Mouse (Mus musculus): Measurements from ENCODE around the gene Clasrp. TPM values are rescaled to one million over a fixed set of nuclear protein-coding genes. Genes with fewer than 3 reads are reported as not detected.

Gene Clasrp
- polyA plus RNA-seq, 1 experiment: 240 TPM

DNA sequence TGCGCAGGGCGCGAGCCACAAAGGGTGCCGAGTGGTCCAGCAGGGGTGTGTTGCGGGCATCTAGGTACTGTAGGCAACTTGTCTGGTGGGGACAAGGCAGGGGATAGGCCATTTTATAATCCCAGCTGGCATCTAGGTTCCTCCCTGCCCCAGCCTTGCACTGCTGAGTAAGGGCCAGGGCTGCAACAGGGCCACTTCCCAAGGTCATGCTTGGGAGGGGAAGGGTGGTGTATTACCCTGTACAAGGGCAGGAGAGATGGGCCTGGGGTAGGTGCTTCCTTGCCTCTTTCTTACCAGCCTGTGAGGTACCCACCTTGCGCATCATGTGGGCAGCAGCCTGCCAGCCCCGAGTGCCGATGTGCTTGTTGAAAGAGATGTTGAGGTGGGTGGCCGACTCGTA is 69.6 kb downstream of the Clasrp start:
- no peaks in the 10 kb centered on the region for H3K27me3 ChIP-seq (ENCODE audit: control insufficient read depth, insufficient read depth, low read length)
- H3K27ac ChIP-seq (ENCODE audit: control insufficient read depth, insufficient read depth, low read length): no peak overlapping the region
- 97% methylated on average over 10 of the region's 10 CpGs for WGBS
- H3K4me3 ChIP-seq (ENCODE audit: control insufficient read depth, insufficient read depth, low read length): no peak overlapping the region
- no peak for TF ChIP-seq CTCF (IDR thresholded peaks at IDR 0.05; ENCODE audit: borderline replicate concordance, control insufficient read depth, extremely low read depth, insufficient read depth, low read length, poor library complexity)
- TF ChIP-seq POLR2A (IDR thresholded peaks at IDR 0.05; ENCODE audit: control insufficient read depth, extremely low read depth, insufficient read depth, low read length, poor library complexity): no peak
- H3K4me1 ChIP-seq (replicated peaks; ENCODE audit: control insufficient read depth, insufficient read depth, low read length): peaks cover 3% of the 10 kb centered on the region
- DNase-seq: no peak
- H3K36me3 ChIP-seq (ENCODE audit: control insufficient read depth, insufficient read depth, low read length): peaks cover 23% of the 10 kb centered on the region

DNA sequence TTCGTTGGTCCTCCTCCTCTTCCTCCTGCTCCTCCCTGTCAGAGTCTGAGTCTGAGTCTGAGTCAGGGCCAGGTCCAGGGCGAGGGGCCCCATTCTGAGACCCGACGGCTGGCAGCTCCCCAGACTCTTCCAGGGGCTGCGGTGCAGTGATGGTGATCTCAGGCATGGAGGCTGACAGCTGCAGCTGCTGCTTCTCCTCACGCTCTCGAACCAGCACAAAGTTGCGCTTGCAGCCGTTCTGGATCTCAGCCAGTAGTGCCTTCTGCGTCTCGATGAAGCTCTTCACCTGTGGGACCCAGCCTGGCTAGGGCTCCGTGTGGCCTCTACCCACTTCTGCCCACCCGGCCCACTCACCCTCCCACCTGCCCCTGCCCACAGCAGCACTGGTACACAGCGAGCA is 72.0 kb downstream of the Clasrp start:
- TF ChIP-seq POLR2A (IDR thresholded peaks at IDR 0.05; ENCODE audit: control insufficient read depth, extremely low read depth, insufficient read depth, low read length, poor library complexity): no peak
- no peak overlapping the region for H3K4me3 ChIP-seq (ENCODE audit: control insufficient read depth, insufficient read depth, low read length)
- H3K27ac ChIP-seq (ENCODE audit: control insufficient read depth, insufficient read depth, low read length): no peak overlapping the region
- no peaks in the 10 kb centered on the region for H3K27me3 ChIP-seq (ENCODE audit: control insufficient read depth, insufficient read depth, low read length)
- peaks cover 23% of the 10 kb centered on the region for H3K36me3 ChIP-seq (ENCODE audit: control insufficient read depth, insufficient read depth, low read length)
- WGBS: 98% methylated on average over 14 of the region's 14 CpGs
- no peaks in the 10 kb centered on the region for H3K4me1 ChIP-seq (replicated peaks; ENCODE audit: control insufficient read depth, insufficient read depth, low read length)
- DNase-seq: no peak

DNA sequence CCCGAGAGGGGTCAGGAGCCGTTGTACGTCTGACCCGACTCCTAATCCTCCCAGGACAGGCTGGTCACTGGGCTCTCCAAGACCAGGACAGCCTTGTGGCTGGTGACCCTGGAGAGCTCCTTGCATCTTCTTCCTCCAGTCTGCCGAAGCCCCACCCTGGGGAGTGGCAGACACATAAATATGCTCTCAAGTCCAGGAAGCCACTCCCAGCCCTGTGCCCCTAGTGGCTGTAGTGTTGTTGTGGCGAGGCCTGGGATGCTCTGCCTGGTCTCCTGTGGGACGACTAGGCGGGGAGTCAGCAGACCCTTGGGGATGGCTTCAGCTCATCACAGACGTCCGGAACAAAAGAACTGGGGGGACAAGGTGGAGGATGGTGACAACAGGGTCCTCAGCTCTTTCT is 73.2 kb downstream of the Clasrp start:
- TF ChIP-seq POLR2A (IDR thresholded peaks at IDR 0.05; ENCODE audit: control insufficient read depth, extremely low read depth, insufficient read depth, low read length, poor library complexity) (no peak), CTCF (IDR thresholded peaks at IDR 0.05; ENCODE audit: borderline replicate concordance, control insufficient read depth, extremely low read depth, insufficient read depth, low read length, poor library complexity) (no peak)
- Histone ChIP-seq H3K4me1 (replicated peaks; ENCODE audit: control insufficient read depth, insufficient read depth, low read length) (no peaks in the 10 kb centered on the region), H3K4me3 (ENCODE audit: control insufficient read depth, insufficient read depth, low read length) (no peak overlapping the region), H3K27me3 (ENCODE audit: control insufficient read depth, insufficient read depth, low read length) (no peaks in the 10 kb centered on the region), H3K27ac (ENCODE audit: control insufficient read depth, insufficient read depth, low read length) (no peak overlapping the region), H3K36me3 (ENCODE audit: control insufficient read depth, insufficient read depth, low read length) (peaks cover 23% of the 10 kb centered on the region)
- 93% methylated on average over 10 of the region's 10 CpGs for WGBS
- DNase-seq: no peak

Other genes starting within 250 kb of the Clasrp start
- 7.5 and 8.0 TPM in 2 replicates for gene Cd3eap, start 245.0 kb downstream of the Clasrp start, polyA plus RNA-seq (2012; rRNA removed)
- gene Ppp1r13l, start 244.7 kb downstream of the Clasrp start, polyA plus RNA-seq (2012; rRNA removed): 13.6 and 14.2 TPM in 2 replicates
- gene Ercc2, start 222.5 kb downstream of the Clasrp start, polyA plus RNA-seq (2012; rRNA removed): 134 and 137 TPM in 2 replicates
- gene Klc3, start 200.4 kb downstream of the Clasrp start, polyA plus RNA-seq (2012; rRNA removed): 73.1 and 87.0 TPM in 2 replicates
- gene Ckm, start 199.7 kb downstream of the Clasrp start, polyA plus RNA-seq (2012; rRNA removed): 19.3 and 332 TPM in 2 replicates
- 36.3 and 48.8 TPM in 2 replicates for gene Mark4, start 145.7 kb downstream of the Clasrp start, polyA plus RNA-seq (2012; rRNA removed)
- gene Exoc3l2, start 141.2 kb downstream of the Clasrp start, polyA plus RNA-seq (2012; rRNA removed): 0.94 and 1.0 TPM in 2 replicates
- 13.2 and 15.5 TPM in 2 replicates for gene Bloc1s3, start 96.1 kb downstream of the Clasrp start, polyA plus RNA-seq (2012; rRNA removed)
- 86.7 and 90.2 TPM in 2 replicates for gene Trappc6a, start 96.1 kb downstream of the Clasrp start, polyA plus RNA-seq (2012; rRNA removed)
- 1.1 and 1.2 TPM in 2 replicates for gene Nkpd1, start 86.6 kb downstream of the Clasrp start, polyA plus RNA-seq (2012; rRNA removed)
- gene Ppp1r37, start 41.4 kb downstream of the Clasrp start, polyA plus RNA-seq (2012; rRNA removed): 130 and 137 TPM in 2 replicates
- 4.5 and 4.7 TPM in 2 replicates for gene Zfp296, start 27.2 kb downstream of the Clasrp start, polyA plus RNA-seq (2012; rRNA removed)
- gene Gemin7, start 26.9 kb downstream of the Clasrp start, polyA plus RNA-seq (2012; rRNA removed): 121 and 130 TPM in 2 replicates
- 66.9 and 75.6 TPM in 2 replicates for gene Relb, start 25.0 kb upstream of the Clasrp start, polyA plus RNA-seq (2012; rRNA removed)
- gene Clptm1, start 60.5 kb upstream of the Clasrp start, polyA plus RNA-seq (2012; rRNA removed): 136 and 142 TPM in 2 replicates
- 6.7 and 7.1 TPM in 2 replicates for gene Apoc2, start 73.5 kb upstream of the Clasrp start, polyA plus RNA-seq (2012; rRNA removed)
- not detected in 2 replicates for gene Gm44805, start 76.9 kb upstream of the Clasrp start, polyA plus RNA-seq (2012; rRNA removed)
- gene Apoc4, start 77.0 kb upstream of the Clasrp start, polyA plus RNA-seq (2012; rRNA removed): 1.5 and 6.2 TPM in 2 replicates
- gene Apoc1, start 88.2 kb upstream of the Clasrp start, polyA plus RNA-seq (2012; rRNA removed): 24.8 and 38.0 TPM in 2 replicates
- gene Apoe, start 94.7 kb upstream of the Clasrp start, polyA plus RNA-seq (2012; rRNA removed): 1,583 and 2,086 TPM in 2 replicates
- gene Tomm40, start 111.0 kb upstream of the Clasrp start, polyA plus RNA-seq (2012; rRNA removed): 109 and 120 TPM in 2 replicates
- 10.0 and 11.4 TPM in 2 replicates for gene Nectin2, start 146.0 kb upstream of the Clasrp start, polyA plus RNA-seq (2012; rRNA removed)
- 36.4 and 55.5 TPM in 2 replicates for gene Bcam, start 166.5 kb upstream of the Clasrp start, polyA plus RNA-seq (2012; rRNA removed)
- gene Cblc, start 192.3 kb upstream of the Clasrp start, polyA plus RNA-seq (2012; rRNA removed): 2.4 and 2.8 TPM in 2 replicates
- gene Bcl3, start 218.3 kb upstream of the Clasrp start, polyA plus RNA-seq (2012; rRNA removed): 54.4 and 67.2 TPM in 2 replicates
- 0.36 and 0.57 TPM in 2 replicates for gene Gm19345, start 247.5 kb upstream of the Clasrp start, polyA plus RNA-seq (2012; rRNA removed)